Mouse (Mus musculus): ENCODE measurements at regions not wholly inside any gene's neighbourhood (a gene's known extent, or its start where the extent isn't known, plus 50 kb on each side); places are given as distances from the start of the nearest gene placed in this dataset.

DNA sequence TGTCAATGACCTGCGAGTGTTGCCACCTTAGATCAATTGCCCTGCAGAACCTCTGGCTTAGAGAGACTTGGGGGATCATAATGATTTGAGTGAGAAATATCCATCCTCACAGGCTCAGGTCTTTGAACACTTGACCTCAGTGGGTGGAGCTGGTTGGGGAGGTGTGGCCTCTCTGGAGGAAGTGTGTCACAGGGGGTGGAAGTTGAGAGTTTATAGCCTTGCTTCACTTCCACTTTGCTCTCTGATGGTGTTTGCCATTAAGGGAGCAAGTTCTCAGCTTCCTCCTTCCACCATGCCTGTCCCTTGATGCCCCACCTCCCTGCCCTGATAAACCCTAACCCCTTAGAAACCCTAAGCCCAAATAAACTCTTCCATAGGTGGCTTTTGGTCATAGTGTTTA lies 423.7 kb downstream of the Cdh26 start:
- no peak for ATAC-seq (replicated peaks; ENCODE audit: insufficient number of reproducible peaks, low FRiP score, low TSS enrichment, poor library complexity, severe bottlenecking)

DNA sequence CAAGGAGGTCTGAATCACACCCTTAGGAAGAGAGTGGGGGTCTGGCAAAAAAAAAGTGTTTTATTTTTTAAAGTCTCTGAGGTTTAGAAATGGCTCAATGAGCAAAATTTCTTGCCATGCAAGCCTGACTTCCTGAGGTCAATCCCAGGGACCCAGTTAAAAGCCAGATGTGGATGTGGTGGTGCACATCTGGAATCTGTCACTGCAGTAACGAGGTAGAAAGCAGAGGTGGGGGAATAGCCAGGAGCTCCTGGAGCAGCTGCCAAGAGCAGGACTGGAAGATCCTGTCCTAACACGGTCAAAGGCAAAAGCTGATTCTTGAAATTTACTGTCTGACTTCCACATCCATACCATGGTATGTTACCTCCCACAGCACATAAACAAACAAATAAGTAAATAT lies 424.4 kb downstream of the Cdh26 start:
- ATAC-seq (replicated peaks; ENCODE audit: insufficient number of reproducible peaks, low FRiP score, low TSS enrichment, poor library complexity, severe bottlenecking): no peak

DNA sequence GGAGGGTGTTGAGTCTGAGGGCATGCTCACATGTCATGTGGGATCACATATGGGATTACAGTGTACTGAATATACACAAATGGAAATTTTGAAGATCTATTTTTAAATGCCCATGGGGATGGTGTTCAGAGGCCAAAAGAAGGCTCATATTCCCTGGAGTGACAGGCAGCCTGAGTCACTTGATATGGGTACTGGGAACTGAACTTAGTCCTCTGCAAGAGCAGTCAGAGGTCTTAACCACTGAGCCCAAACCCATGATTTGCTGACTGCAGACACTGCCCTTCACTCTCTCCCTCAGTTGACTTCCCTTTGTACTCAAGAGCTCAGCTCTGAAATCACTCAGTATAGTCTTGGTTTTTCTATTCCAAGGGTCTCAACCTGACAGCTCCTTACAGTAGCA lies 432.3 kb downstream of the Cdh26 start:
- ATAC-seq (replicated peaks; ENCODE audit: insufficient number of reproducible peaks, low FRiP score, low TSS enrichment, poor library complexity, severe bottlenecking): no peak

DNA sequence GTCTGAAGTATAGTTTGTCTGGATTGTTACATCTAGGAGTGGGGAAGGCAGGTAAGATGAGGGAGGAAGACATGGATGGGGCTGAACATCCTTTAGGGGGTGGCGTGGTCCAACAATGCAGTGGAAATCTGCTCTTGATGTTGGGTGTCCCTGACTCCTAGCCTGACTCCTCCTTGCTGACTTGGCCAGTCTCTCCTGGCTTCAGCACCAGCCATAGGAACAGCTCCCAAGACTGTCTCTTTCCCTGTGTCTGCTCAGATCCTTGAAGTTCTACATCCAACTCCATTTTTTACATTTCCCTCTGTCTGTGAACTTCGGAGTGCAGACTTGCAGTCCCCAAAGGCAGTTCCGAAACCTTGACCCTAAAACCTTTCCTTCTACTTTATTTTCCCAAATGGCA lies 436.8 kb downstream of the Cdh26 start:
- ATAC-seq (replicated peaks; ENCODE audit: insufficient number of reproducible peaks, low FRiP score, low TSS enrichment, poor library complexity, severe bottlenecking): no peak

DNA sequence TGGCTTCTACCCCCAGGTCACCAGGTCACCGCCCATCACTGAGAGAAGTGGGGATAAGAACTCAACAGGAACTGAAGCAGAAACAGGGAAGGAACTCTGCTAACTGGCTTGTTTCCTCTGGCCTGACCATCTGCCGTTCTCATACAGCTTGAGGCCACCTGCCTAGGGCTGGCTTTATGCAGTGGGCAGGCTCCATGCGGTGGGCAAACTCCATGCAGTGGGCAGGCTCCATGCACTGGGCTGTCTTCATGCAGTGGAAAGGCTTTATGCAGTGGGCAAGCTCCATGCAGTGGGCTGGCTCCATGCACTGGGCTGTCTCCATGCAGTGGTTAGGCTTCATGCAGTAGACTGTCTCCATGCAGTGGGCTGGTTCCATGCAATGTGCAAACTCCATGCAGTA lies 438.8 kb downstream of the Cdh26 start:
- ATAC-seq (replicated peaks; ENCODE audit: insufficient number of reproducible peaks, low FRiP score, low TSS enrichment, poor library complexity, severe bottlenecking): no peak

DNA sequence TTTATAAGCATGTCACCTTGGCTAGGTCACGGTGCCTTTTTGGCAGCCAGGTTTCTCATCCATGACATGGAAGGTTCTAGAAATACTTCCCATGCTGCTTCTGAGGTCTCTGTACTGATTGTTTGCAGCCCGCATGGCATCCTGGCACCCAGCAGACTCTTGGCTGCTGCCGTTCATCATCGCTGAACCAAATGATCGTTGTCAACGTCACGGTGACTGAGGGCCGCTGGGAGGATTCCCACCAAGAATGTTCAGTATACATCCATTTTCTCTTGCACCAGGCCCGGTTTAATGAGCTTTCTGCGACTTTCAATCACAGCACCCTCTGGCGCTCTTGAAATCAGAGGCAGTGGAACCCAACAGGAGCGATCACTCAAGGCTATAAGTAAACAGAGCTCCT lies 448.1 kb downstream of the Cdh26 start:
- no peak for ATAC-seq (replicated peaks; ENCODE audit: insufficient number of reproducible peaks, low FRiP score, low TSS enrichment, poor library complexity, severe bottlenecking)

DNA sequence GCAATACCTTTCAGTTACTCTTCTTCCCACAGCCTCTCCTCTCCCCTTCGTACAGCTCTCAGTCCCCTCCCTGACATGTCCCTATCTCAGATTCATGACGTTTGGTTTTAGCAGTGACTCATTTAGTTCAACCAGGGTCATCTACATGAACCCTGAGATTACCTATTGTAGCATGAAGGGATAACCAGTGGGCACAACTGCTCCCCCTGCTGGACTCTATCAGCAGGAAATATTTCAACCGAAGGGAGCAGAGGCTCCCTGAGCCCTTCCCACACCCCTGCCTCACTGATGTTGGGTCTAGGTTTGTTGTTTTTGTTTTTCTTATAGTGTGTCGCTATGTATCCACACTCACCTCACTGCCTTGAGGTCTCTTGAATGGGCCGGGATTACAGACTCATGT lies 455.4 kb downstream of the Cdh26 start:
- no peak for ATAC-seq (replicated peaks; ENCODE audit: insufficient number of reproducible peaks, low FRiP score, low TSS enrichment, poor library complexity, severe bottlenecking)

DNA sequence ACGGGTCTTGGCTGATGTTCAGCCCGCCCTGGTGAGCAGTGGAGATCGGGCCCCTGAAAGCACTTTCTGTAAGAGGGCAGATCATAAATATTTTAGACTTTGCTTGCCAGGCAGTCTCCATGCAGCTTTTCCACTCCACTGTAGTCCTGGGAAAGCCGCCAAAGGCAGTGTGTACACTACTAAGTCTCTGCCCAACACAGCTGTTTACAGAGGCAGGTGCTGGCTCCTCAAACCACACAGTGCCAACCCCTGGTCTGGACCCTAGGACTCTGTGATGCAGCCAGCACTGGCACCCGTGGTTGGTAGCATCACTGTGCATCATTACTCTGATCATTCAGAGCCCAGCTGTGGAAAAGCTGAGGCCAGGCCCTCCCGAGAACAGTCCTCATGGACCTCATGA lies 458.4 kb downstream of the Cdh26 start:
- no peak for ATAC-seq (replicated peaks; ENCODE audit: insufficient number of reproducible peaks, low FRiP score, low TSS enrichment, poor library complexity, severe bottlenecking)

DNA sequence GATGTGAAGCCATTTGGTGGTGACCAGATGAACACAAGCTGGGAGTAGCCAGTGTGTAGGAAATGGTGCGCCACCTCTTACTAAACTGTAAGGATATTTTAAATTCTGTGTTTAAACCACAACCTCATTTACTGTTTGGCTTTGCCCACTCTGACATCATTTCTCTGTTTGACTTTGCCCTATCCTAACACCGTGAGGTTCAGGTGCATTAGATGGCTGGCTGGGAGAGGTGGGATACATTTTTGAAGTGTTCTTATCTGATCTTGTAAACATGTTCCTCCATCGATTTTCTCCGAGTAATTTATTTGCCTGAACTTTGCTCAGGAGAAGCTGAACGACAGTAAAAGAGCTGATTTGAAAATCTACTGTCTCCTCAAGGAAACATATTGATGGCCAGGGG lies 472.1 kb downstream of the Cdh26 start:
- ATAC-seq (replicated peaks; ENCODE audit: insufficient number of reproducible peaks, low FRiP score, low TSS enrichment, poor library complexity, severe bottlenecking): no peak

DNA sequence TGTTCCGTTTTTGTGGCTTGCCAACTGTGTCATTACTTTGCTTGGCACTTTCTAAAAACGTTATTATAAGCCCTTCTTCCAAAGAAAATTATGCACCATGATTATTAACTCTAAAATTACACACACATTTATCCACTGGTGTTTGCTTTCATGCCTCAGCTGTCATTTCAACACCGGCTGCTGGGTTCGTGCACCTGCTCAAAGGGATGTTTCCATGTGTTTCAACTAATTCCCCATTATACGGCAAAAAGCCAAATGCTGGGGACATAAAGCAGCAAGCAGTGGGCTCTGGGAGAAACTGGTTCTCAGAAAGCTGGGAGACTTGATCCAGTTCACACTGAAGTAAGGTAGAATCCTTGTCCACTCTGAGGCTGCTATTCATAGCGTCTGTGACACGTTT lies 479.0 kb downstream of the Cdh26 start:
- no peak for ATAC-seq (replicated peaks; ENCODE audit: insufficient number of reproducible peaks, low FRiP score, low TSS enrichment, poor library complexity, severe bottlenecking)

DNA sequence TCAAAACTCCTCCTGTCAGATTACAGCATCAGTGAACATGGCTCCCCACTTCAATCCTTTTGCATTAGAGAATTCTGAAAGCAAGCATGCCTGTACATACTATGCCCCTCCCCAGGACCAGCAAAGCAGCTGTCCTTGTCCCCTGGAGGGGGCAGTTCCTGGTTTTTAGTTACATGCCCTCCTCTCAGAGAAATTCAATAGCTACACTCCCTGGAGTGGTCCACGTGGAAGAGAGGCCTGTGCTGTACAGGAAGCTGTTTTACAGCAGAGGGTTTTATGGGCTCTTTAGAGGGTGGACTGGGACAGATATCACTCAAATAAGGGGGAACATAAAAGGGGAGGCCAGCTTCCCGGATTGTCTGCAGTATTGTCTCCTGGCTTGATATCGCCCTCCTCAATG lies 481.3 kb downstream of the Cdh26 start:
- ATAC-seq (replicated peaks; ENCODE audit: insufficient number of reproducible peaks, low FRiP score, low TSS enrichment, poor library complexity, severe bottlenecking): no peak

DNA sequence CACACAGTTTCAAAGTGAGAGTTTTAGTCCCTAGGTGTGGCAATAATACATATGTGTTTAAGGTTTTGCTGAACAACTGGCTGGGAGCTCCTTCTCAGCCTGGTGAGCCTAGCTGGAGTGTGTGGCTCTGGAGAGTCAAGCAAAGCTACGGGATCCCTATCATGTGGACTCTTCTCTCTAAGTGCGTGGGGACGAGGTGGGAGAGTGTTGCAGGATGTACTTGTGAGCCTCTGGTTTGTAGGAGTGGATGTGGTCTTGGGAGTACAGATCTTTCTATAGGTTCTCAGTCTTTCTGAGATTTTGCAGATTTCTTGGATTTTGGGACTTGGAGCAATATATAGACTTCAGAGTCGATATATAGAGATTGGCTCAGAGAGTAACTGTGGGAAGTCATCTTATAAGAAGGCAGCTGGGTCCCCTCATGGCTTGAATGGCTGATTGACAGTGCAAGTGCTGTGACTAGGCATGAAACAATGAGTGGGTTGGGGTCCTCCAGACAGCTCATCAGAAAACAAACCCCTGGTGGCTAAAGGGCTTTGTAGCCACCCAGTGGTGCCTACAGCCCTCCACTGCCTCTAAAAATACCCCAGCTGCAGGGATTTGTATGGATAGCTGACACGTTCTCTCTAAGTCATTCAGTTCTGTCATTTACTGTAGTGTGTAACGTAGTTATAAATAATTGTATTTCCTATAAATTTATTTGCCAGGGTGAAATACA lies 486.1 kb downstream of the Cdh26 start:
- no peak for ATAC-seq (replicated peaks; ENCODE audit: insufficient number of reproducible peaks, low FRiP score, low TSS enrichment, poor library complexity, severe bottlenecking)

DNA sequence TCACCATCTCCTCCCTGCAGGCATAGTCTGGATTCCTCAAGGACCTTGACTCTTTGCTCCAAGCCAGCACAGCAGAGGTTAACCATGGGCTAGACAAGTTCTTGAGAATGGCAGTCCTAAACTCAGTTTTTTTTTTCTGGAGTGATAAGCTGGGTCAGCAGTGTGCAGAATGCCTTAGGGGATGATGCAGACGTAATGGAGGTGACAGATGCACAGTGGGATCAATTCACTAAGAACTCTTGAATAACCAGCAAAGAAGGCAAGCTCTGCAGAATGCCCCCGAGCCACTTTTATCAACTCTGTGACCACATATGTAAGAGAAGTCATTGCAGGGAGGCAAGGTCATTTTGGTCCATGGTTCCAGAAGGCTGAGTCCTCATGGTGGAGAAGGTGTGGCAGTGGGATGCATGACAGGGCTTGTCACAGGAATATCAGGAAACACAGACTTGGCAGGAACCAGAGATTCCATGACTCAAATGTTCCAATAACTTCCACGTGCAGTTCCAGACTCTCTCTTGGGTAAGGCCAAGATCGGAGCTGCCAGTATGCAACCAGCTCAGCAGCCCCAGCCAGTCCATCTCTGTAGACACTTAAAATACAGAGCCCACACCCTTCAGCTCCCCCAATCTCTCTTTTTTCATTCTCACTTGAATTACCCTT lies 494.3 kb downstream of the Cdh26 start:
- ATAC-seq (replicated peaks; ENCODE audit: insufficient number of reproducible peaks, low FRiP score, low TSS enrichment, poor library complexity, severe bottlenecking): no peak

DNA sequence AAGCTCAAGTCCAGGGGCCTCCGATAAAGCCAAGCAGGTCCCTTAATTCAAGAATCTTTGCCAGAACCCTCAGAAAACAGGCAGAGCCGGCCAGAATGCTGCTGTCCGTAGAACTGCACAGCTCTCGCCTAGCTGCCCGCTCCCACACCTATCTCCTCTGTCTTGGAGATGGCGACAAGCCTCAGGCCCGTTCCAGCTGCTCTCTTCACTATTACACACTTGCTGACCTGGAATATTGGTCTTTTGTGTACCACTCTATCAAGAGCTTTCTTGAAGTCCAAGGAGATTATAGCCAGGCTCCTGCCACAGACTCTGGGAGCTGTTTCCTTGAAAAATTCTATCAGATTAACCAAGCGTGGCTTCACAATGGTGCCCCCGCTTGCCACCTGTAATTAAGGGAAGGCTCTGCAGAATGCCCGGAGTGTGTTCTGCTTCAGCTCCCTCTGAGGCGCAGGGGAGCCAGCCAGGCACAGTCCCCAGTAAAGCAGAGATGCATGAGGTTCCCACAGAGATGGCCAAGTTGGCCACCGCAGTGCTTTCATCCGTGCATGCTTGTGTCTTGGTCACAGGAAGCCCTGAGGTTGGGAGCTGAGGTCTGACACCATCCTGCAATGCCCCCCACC lies 496.8 kb downstream of the Cdh26 start:
- ATAC-seq (replicated peaks; ENCODE audit: insufficient number of reproducible peaks, low FRiP score, low TSS enrichment, poor library complexity, severe bottlenecking): no peak

DNA sequence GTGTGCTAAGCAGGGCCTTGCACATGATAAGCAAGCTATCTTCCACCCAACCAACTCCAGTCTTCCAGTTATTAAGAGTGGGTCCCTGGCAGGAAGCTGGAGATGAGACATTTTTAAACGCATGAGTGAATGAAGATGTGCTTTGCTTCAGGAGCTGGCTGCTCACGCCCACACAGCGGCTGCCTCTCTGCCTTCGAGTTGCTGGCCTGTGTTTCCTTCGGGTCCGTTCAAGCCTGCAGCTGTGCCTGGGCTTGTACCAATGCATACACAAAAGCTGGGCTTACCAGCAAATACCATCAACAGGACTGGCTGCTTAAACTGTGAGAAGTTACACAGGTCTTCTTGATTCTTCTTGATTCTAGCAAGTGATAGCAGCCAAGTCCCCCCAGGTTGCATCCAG lies 498.7 kb downstream of the Cdh26 start:
- no peak for ATAC-seq (replicated peaks; ENCODE audit: insufficient number of reproducible peaks, low FRiP score, low TSS enrichment, poor library complexity, severe bottlenecking)

DNA sequence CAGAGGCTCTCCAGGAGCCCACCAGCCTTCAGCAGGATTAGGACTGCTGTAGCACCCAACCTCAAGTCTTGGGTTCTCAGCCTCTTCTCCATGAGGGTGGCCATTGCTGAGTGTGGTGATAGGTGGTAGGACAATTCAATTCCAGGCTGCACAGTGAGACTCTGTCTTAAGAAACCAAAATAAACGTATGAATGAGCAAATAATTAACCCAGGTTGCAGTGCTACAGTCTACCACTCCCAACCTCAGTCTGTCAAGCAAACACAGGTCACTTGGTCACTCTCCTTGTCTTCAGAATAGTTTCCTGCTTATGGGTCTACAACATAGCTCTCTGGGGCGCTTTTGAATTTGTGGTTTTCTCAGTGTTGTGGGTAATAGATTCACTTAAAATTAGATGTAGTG lies 499.8 kb downstream of the Cdh26 start:
- ATAC-seq (replicated peaks; ENCODE audit: insufficient number of reproducible peaks, low FRiP score, low TSS enrichment, poor library complexity, severe bottlenecking): no peak

DNA sequence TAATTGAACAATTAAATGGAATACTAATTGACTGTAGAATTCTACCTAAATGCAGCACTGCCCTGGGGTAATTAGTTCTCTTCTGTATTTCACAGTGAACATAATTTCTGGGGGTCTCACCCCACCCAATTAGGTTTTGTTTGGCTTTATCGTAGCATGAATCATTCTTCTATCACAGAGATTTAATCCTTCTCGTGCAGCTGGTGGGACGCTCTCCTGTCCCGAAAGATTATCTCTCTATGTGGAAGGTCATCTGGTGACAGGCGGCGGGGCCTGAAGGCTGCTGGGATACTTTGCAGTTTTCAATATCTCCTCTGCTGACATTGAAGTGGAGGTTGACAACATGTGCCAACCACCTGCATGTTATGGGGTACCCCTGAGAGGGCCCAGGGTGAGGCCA lies 493.8 kb upstream of the Cdh4 start:
- ATAC-seq (replicated peaks; ENCODE audit: insufficient number of reproducible peaks, low FRiP score, low TSS enrichment, poor library complexity, severe bottlenecking): no peak

DNA sequence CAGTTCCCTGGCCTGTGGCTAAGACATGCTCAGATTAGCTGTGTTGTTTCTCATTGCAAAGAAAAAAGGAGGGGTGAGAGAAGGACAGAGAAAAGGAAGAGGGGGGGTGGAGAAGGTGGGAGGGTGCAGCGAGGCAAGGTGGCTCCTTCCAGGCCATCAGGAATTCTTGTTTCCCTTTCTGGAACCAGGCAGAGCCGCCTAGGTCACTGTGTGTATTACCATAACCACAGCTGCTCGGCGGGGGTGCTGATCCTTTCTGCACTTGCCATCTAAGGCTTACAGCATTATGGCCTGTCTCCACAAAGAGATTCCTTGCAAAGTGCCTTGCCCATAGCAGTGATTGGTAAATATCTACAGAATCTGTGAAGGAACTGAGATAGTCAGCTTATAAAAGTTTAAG lies 493.1 kb upstream of the Cdh4 start:
- ATAC-seq (replicated peaks; ENCODE audit: insufficient number of reproducible peaks, low FRiP score, low TSS enrichment, poor library complexity, severe bottlenecking): no peak

DNA sequence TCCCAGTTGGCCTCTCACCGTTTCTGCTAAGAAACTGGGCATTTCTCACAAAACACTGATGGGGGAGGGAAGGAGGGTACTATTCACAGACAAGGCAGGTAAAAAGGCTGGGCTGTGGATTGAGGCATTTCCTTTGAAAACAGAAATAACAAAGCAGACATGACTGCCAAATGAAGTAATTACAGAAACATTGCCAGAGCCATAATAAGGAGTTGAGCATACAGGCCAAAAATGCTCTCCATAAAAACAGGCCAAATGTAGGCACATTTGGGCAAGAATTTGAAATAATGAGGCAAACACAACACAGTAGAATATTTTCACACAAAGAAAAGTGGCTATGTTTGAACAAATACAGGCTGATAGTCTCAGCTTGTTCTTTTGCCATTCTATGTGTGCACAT lies 491.9 kb upstream of the Cdh4 start:
- ATAC-seq (replicated peaks; ENCODE audit: insufficient number of reproducible peaks, low FRiP score, low TSS enrichment, poor library complexity, severe bottlenecking): no peak

DNA sequence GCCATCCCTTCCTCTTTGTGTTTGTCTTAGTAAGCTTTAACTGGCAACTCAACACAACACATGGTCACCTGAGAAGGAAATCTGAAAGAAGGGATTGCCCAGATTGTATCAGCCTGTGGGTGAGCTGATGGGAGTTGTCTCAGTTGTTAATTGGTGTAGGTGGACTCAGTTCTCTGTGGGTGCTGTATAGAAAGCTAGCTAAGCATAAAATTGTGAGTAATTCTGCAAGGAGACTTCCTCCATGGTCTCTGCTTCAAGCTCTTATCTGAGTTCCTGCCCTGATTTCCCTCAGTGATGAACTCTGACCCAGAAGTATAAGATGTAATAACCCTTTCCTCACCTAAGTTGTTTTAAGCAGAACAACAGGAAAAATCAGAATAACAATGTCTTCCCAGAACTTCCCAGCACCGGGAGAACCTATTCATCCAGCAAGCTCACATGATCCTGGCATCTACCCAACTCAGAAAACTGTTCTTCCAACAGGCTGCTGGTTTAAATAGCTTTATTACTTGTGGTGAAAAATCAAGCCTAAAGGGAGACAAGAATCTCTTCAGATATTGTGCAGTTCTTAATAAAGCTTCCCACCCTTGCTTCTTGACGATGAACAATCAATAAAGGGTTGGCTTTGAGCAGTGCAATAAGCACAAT lies 487.7 kb upstream of the Cdh4 start:
- ATAC-seq (replicated peaks; ENCODE audit: insufficient number of reproducible peaks, low FRiP score, low TSS enrichment, poor library complexity, severe bottlenecking): no peak
